Mouse (Mus musculus) heart, embryonic 15.5 days (tissue): ENCODE data around the gene Srebf1. TPM values are rescaled to one million over a fixed set of nuclear protein-coding genes. Genes with fewer than 3 reads are reported as not detected.

Experiments
- ATAC-seq: fragments of 200-750 bp; cut with Nextera tagmentation; replicated peaks from 2 replicates; pipeline ENCODE4 v1.8.0; 2017; ENCODE audit warnings: low read depth, moderate TSS enrichment; ENCODE audit not compliant: insufficient number of reproducible peaks, insufficient read depth, low FRiP score
- H3K27ac ChIP-seq: fragments of 300-500 bp; sonication (generic); 2 replicates; pipeline ENCODE4 v1.5.1; 2015; ENCODE audit warnings: mild to moderate bottlenecking, inconsistent platforms
- H3K27me3 ChIP-seq: fragments of 300-500 bp; sonication (generic); 2 replicates; pipeline ENCODE4 v1.6.1; 2015; ENCODE audit warnings: inconsistent platforms
- H3K36me3 ChIP-seq: fragments of 300-500 bp; sonication (generic); 2 replicates; pipeline ENCODE4 v1.6.1; 2015; ENCODE audit warnings: mild to moderate bottlenecking, inconsistent platforms
- H3K4me1 ChIP-seq: fragments of 300-500 bp; sonication (generic); replicated peaks from 2 replicates; pipeline ENCODE4 v1.6.1; 2015; ENCODE audit warnings: inconsistent platforms
- H3K4me2 ChIP-seq: fragments of 300-500 bp; sonication (generic); 2 replicates; pipeline ENCODE4 v1.6.1; 2015; ENCODE audit warnings: inconsistent platforms, mild to moderate bottlenecking, moderate library complexity
- H3K4me3 ChIP-seq: fragments of 300-500 bp; sonication (generic); 2 replicates; pipeline ENCODE4 v1.5.1; 2015; ENCODE audit warnings: mild to moderate bottlenecking, inconsistent platforms
- H3K9ac ChIP-seq: fragments of 300-500 bp; sonication (generic); 2 replicates; pipeline ENCODE4 v1.6.1; 2015; ENCODE audit warnings: mild to moderate bottlenecking, inconsistent platforms
- H3K9me3 ChIP-seq: fragments of 300-500 bp; sonication (generic); replicated peaks from 2 replicates; pipeline ENCODE4 v1.6.1; 2016; ENCODE audit warnings: inconsistent platforms
- WGBS: fragments of 180-500 bp; shearing (Covaris S2); methylation state at CpG from one replicate; pipeline ENCODE4 v1.1.7; 2015; ENCODE audit warnings: mixed read lengths; 5-methylcytosine and 5-hydroxymethylcytosine counted together
- microRNA-seq: library from miRNA; unstranded; fragments of <30 nt; microRNA quantifications from one replicate; pipeline ENCODE4, GENCODE M21; 2016
- polyA plus RNA-seq: library from polyadenylated mRNA; unstranded; fragments of >200 nt; fragmentation: Nextera tagmentation; extraction: Ambion mirVana; gene quantifications from 2 replicates; pipeline ENCODE4 v1.2.1, GENCODE M21; 2015

Srebf1 gene
- polyA plus RNA-seq, 1 experiment from 2014 or later: 36.5 TPM

DNA sequence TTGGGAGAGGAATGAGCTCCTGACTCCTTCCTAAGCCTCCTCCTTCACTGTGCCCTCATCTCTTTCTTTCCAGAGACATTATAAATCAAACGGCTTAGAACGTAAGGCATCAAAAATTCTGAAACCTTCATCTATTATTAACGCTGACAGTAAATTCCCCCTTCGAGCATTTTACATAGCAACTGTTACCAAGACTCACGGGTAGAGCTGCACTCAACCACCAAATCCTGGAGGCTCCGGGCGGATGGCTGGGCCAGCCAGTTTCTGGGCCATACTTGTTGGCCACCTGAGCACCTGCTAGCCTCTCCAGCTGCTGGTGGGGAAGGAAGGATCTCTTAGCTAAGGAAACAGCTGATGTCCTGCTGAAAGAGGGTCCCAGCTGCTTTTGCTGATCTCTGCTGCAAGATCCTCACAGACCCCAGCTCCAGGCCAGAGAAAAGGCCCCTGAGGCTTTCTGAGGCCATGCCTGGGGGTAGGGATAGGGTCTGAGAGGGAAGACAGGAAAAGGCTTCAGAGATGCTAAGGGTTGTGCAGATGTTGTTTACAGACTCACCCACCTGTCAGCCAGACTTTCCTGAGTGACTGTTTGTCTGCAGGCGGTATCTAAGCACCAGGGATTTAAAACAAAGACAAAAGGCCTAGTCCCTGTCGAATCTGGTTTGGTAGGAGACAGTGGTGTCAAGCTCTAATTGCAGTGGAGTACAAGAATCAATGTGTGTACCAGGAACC is 61.1 kb downstream of the Srebf1 start:
- no peaks in the 10 kb centered on the region for H3K36me3 ChIP-seq
- no peak overlapping the region for H3K9ac ChIP-seq
- H3K27ac ChIP-seq: no peak overlapping the region
- H3K4me1 ChIP-seq: peaks cover 72% of the 10 kb centered on the region
- ATAC-seq: no peak
- H3K9me3 ChIP-seq: no peaks in the 10 kb centered on the region
- 70% methylated on average over 9 of the region's 9 CpGs for WGBS
- no peaks in the 10 kb centered on the region for H3K27me3 ChIP-seq
- no peak overlapping the region for H3K4me3 ChIP-seq
- H3K4me2 ChIP-seq: no peak overlapping the region

- peaks cover 66% of the 10 kb centered on the region for H3K4me1 ChIP-seq
Observed at GRCm38 (mm10) chr11:60160454-60161114, 61.8 kb downstream of the Srebf1 start.

GRCm38 (mm10) chr11:60159955-60160354 is 62.4 kb downstream of the Srebf1 start:
- no peak for ATAC-seq
- H3K9me3 ChIP-seq: no peaks in the 10 kb centered on the region
- no peaks in the 10 kb centered on the region for H3K36me3 ChIP-seq
- WGBS: 74% methylated on average over 5 of the region's 5 CpGs
- H3K4me2 ChIP-seq: no peak overlapping the region
- no peaks in the 10 kb centered on the region for H3K27me3 ChIP-seq
- no peak overlapping the region for H3K27ac ChIP-seq
- H3K4me3 ChIP-seq: no peak overlapping the region
- H3K4me1 ChIP-seq: peaks cover 63% of the 10 kb centered on the region
- H3K9ac ChIP-seq: no peak overlapping the region

More at GRCm38 (mm10) chr11:60160454-60161114, 61.8 kb downstream of the Srebf1 start:
- no peak overlapping the region for H3K27ac ChIP-seq
- H3K9me3 ChIP-seq: no peaks in the 10 kb centered on the region
- no peak overlapping the region for H3K4me3 ChIP-seq
- no peaks in the 10 kb centered on the region for H3K36me3 ChIP-seq
- H3K27me3 ChIP-seq: no peaks in the 10 kb centered on the region
- no peak overlapping the region for H3K9ac ChIP-seq
- WGBS: 42% methylated on average over 3 of the region's 3 CpGs
- ATAC-seq: no peak
- no peak overlapping the region for H3K4me2 ChIP-seq

GRCm38 (mm10) chr11:60158271-60158670 is 64.1 kb downstream of the Srebf1 start:
- H3K27me3 ChIP-seq: no peaks in the 10 kb centered on the region
- H3K9me3 ChIP-seq: no peaks in the 10 kb centered on the region
- no peak for ATAC-seq
- 74% methylated on average over 4 of the region's 4 CpGs for WGBS
- H3K4me1 ChIP-seq: peaks cover 46% of the 10 kb centered on the region
- no peak overlapping the region for H3K9ac ChIP-seq
- H3K4me2 ChIP-seq: no peak overlapping the region
- H3K27ac ChIP-seq: no peak overlapping the region
- no peak overlapping the region for H3K4me3 ChIP-seq
- H3K36me3 ChIP-seq: no peaks in the 10 kb centered on the region

- Histone ChIP-seq H3K4me2 (no peak overlapping the region), H3K27ac (no peak overlapping the region), H3K27me3 (no peaks in the 10 kb centered on the region), H3K4me3 (no peak overlapping the region), H3K4me1 (peaks cover 26% of the 10 kb centered on the region), H3K9ac (no peak overlapping the region), H3K36me3 (0 out of 2 replicates have a peak, but pooled peaks cover 3% of the 10 kb centered on the region), H3K9me3 (no peaks in the 10 kb centered on the region)
- ATAC-seq: no peak
- 88% methylated on average over 5 of the region's 5 CpGs for WGBS
Observed at GRCm38 (mm10) chr11:60155690-60156089, 66.7 kb downstream of the Srebf1 start.

GRCm38 (mm10) chr11:60153936-60154335 is 68.4 kb downstream of the Srebf1 start:
- H3K36me3 ChIP-seq: 0 out of 2 replicates have a peak, but pooled peaks cover 5% of the 10 kb centered on the region

GRCm38 (mm10) chr11:60152339-60152738 is 70.0 kb downstream of the Srebf1 start:
- Histone ChIP-seq H3K27me3 (no peaks in the 10 kb centered on the region), H3K4me2 (no peak overlapping the region), H3K9me3 (no peaks in the 10 kb centered on the region), H3K4me1 (peaks cover 33% of the 10 kb centered on the region), H3K4me3 (no peak overlapping the region), H3K9ac (no peak overlapping the region), H3K36me3 (0 out of 2 replicates have a peak, but pooled peaks cover 5% of the 10 kb centered on the region), H3K27ac (no peak overlapping the region)
- 63% methylated on average over 1 of the region's 1 CpGs for WGBS
- ATAC-seq: no peak

More at GRCm38 (mm10) chr11:60153936-60154335, 68.4 kb downstream of the Srebf1 start:
- Histone ChIP-seq H3K9ac (no peak overlapping the region), H3K9me3 (no peaks in the 10 kb centered on the region), H3K27ac (no peak overlapping the region), H3K27me3 (no peaks in the 10 kb centered on the region), H3K4me2 (no peak overlapping the region), H3K4me3 (no peak overlapping the region), H3K4me1 (peaks cover 25% of the 10 kb centered on the region)
- ATAC-seq: no peak
- 82% methylated on average over 3 of the region's 3 CpGs for WGBS

- no peak overlapping the region for H3K4me3 ChIP-seq
- H3K36me3 ChIP-seq: 0 out of 2 replicates have a peak, but pooled peaks cover 5% of the 10 kb centered on the region
- H3K9me3 ChIP-seq: no peaks in the 10 kb centered on the region
- no peak overlapping the region for H3K27ac ChIP-seq
- no peak for ATAC-seq
- H3K27me3 ChIP-seq: no peaks in the 10 kb centered on the region
- no peak overlapping the region for H3K9ac ChIP-seq
- peaks cover 49% of the 10 kb centered on the region for H3K4me1 ChIP-seq
- H3K4me2 ChIP-seq: no peak overlapping the region
- 66% methylated on average over 3 of the region's 3 CpGs for WGBS
Observed at GRCm38 (mm10) chr11:60150677-60151076, 71.7 kb downstream of the Srebf1 start.

Small RNA genes within 50 kb of the gene (microRNA-seq; reads per million reads assigned to microRNA genes)
- not detected for gene Mir6921
- not detected for gene Mir6922

Other genes with a start within 250 kb of the Srebf1 start
- 7.3 and 9.0 TPM in 2 replicates for gene Pemt, start 176.1 kb downstream of the Srebf1 start, polyA plus RNA-seq
- gene Rai1, start 117.6 kb downstream of the Srebf1 start, polyA plus RNA-seq: 12.8 and 19.1 TPM in 2 replicates
- 30.0 and 37.8 TPM in 2 replicates for gene Tom1l2, start 130.3 kb upstream of the Srebf1 start, polyA plus RNA-seq
- gene Drc3, start 130.7 kb upstream of the Srebf1 start, polyA plus RNA-seq: 2.9 and 3.1 TPM in 2 replicates
- 19.0 and 20.0 TPM in 2 replicates for gene Gid4, start 194.6 kb upstream of the Srebf1 start, polyA plus RNA-seq
- 46.4 and 55.0 TPM in 2 replicates for gene Atpaf2, start 195.9 kb upstream of the Srebf1 start, polyA plus RNA-seq
- gene Drg2, start 232.0 kb upstream of the Srebf1 start, polyA plus RNA-seq: 54.0 and 69.8 TPM in 2 replicates
- 0.04 TPM in 1 of 2 replicates, not detected in the other for gene Myo15, start 246.8 kb upstream of the Srebf1 start, polyA plus RNA-seq